Mouse (Mus musculus): ENCODE measurements around the gene Per2. TPM values are rescaled to one million over a fixed set of nuclear protein-coding genes. Genes with fewer than 3 reads are reported as not detected.
A peak's percentile ranks its signal among the peaks of the same experiment; 100 is the strongest.
"Not testable (repeated sequence)": the region's sequence is repeated elsewhere in the genome, so short reads cannot be mapped to it uniquely, and the experiment has no call there.

The Per2 gene
- total RNA-seq (2014; fragmentation: Nextera tagmentation): 4.3 and 7.8 TPM in 2 replicates
- 3.2 and 8.7 TPM in 2 replicates for total RNA-seq (2017)

DNA sequence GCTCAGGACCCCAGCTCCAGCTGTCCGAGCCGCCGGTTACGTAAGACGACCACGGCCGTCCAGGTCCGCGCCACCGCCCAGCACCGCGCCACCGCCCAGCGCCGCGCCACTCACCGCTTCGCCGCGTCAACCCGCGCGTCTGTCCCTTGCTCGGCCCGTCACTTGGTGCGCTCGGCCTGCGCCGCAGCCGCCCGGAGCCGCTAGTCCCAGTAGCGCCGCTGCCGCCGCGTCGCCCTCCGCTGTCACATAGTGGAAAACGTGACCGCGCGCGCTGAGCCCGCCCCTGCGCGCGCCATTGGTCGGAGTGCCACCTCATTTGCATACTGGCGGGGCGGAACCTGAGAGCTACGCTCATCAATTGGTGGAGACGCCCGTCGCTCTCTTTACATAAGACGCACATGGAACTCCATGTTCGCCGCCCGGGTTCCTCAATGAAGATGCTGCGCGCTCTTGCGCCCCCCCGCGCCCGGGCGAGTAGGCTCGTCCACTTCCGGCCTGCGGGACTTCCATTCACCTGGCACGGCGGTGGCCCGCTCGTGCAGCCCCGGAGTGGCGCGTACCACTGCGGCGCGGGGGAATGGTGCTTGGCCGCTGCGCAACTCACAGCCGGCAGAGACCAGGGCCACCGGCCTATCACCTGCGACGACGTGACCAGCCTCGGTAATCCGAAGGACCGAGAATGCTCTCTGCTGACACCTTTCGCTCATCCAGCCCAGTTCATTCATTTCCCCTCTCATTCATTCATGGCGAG lies at the start of gene Per2:
Gene Per2 (minus strand): TSS at position 266 of the 751 bp plus-strand sequence.
- ATAC-seq (replicated peaks; ENCODE audit: poor library complexity, severe bottlenecking): peak; percentile 75

DNA sequence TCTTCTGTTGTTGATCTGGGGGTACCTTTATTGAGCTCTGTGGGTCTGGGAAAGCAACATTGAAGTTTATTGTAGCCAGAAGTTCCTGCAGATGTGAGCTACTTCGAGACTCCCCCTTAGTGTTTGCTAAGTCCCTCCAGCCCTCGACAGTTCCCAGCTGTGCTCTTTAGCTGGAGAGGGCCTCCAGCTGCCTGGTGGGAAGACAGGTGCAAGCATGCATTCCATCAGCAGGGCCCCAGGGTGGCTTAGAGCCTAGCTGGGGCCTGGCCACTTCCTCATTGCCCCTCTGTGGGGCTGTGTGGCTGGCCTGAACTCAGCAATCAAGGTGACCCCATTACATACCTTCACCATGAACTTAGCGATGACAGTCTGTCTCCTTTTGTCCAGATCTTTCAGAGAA lies 45.5 kb upstream of the Per2 start:
- ATAC-seq (replicated peaks; ENCODE audit: poor library complexity, severe bottlenecking): no peak

DNA sequence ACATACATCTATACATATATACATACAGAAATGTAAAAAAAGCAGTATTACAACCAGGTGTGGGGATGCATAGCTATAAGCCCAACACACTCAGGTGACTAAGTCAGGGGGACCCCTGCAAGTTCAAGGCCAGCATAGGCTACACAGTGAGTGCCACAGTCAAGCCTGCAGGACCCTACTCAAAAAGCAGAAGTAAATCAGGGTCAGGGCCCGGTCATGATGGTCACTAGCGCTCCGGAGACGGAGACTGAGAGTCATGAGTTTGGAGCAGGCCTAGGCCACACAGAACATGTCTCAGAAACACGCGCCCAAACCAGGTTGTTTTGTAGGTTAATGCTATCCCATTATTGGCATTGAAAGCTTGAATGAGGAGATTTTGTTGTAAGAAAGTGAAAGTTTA lies 39.5 kb upstream of the Per2 start:
- ATAC-seq (replicated peaks; ENCODE audit: poor library complexity, severe bottlenecking): no peak

DNA sequence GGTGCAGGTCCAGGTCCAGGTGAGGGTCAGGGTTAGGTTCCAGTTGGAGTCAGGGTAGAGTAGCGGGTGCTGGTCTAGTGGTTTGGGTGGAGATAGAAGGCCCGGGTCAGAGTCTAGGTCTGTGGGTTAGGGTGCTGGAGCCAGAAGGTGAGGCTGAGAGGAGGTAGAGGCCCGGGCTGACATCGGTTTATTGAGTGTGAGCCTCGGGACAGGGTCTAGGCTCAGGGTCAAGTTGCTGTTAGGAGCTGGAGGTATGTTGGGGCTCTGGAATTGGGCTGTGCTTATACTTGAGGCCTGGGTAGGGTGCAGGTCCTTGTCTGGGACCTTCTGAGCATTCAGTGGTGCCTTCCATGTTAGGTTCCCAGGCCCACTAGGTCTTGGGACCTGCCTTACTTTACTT lies 36.2 kb upstream of the Per2 start:
- no peak for ATAC-seq (replicated peaks; ENCODE audit: poor library complexity, severe bottlenecking)

DNA sequence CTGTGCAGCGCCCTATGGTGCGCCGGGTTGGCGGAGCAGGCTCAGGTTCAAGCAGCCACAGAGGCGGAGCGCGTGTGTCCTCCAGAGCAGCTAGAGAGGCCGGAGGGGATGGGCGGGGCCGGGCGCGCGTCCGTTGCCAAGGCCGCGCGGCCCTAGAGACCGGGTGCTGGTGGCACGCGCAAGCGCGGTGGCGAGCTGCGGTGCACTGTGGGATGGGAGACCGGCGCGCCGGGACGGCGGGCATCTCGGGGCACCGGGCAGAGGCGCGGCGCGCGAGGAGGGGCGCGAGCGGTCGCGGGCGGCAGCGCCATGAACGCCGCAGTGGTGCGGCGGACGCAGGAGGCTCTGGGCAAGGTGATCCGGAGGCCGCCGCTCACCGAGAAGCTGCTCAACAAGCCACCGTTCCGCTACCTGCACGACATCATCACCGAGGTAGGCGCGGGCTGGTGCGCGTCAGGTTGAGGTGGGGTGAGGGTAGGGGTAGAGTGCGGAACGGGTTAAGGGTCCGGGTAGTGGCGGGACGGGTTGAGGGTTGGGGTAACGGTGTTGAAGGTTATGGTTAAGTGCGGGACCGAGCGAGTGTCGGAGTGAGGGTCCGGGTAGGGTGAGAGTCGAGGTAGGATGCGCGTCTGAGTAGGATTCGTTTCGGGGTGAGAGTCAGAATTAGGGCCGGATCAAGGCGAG lies 35.5 kb upstream of the Per2 start, which contains the start of gene Traf3ip1:
Gene Traf3ip1 (plus strand): TSS at position 191 of the 684 bp plus-strand sequence.
- ATAC-seq (replicated peaks; ENCODE audit: poor library complexity, severe bottlenecking): peak; percentile 96

DNA sequence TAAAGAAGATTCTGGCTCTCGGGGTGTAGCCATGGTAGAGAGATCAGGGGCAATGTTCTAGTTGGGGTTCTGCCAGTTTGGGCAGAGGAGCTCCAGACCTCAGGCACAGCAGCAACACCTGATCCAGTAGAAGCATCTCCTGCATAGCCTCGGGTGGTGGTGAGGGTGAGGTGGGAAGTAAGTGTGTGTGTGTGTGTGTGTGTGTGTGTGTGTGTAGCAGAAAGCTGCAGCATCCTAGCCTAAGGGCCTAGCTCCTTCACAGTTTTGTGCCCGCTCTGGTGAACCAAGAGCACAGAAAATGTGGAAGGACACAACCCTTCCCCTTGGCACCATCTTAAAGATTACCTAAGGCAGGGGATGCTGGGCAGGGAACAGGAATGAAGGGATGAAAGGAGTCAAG lies 34.8 kb upstream of the Per2 start:
- ATAC-seq (replicated peaks; ENCODE audit: poor library complexity, severe bottlenecking): no peak

DNA sequence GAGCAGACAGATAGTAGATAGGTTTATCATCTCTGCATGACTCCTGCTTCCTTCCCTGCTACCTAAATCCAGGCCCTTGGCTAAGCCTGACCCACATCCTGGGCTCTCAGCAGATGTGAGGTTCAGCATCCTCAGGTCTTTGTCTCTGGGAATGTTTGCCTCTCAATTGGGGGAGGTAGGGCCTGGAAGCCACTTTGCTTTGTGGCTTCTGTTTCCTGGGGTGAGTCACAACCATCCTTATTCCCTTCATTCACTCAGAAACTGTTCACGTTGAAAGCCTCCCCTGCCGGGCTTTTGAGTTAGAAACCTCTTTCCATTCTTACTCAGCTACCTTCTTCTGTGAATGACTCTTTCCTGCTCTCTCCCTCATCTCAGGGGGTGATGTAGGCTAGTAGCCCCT lies 33.6 kb upstream of the Per2 start:
- ATAC-seq (replicated peaks; ENCODE audit: poor library complexity, severe bottlenecking): no peak

DNA sequence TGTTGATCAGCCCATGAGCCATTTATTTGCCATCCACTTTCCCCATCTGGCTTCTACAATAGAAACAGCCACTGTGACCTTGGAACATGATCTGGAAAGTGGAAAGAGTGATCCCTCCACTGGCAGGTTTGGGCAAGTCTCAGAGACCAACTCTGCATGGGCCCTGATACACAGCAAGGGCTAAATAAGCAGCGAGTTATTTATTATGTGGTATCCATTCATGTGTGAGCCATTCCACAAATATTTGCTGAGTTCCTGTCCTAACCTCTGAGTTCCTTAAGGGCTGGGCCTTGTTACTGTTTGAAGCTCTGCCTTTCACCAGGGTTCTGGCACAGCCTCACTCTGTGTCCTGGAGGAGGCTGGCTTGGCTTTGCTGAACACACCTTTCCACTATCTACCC lies 31.2 kb upstream of the Per2 start:
- ATAC-seq (replicated peaks; ENCODE audit: poor library complexity, severe bottlenecking): no peak

DNA sequence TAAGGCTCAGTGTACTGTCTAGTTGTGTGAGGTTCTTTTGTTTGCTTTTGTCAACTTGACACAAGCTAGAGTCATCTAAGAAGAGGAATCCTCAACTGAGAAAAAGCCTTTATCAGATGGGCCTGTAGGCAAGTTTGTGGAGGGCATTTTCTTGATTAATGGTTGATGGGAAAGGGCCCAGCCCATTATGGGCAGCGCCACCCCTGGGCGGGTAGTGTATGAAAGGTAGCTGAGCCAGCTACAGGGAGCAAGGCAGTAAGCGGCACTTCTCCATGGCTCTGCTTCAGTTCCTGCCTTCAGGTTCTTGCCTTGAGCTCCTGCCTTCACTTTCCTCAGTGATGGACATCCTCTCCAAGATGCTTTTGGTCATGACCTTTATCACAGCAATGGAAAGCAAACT lies 27.0 kb upstream of the Per2 start:
- ATAC-seq (replicated peaks; ENCODE audit: poor library complexity, severe bottlenecking): no peak

DNA sequence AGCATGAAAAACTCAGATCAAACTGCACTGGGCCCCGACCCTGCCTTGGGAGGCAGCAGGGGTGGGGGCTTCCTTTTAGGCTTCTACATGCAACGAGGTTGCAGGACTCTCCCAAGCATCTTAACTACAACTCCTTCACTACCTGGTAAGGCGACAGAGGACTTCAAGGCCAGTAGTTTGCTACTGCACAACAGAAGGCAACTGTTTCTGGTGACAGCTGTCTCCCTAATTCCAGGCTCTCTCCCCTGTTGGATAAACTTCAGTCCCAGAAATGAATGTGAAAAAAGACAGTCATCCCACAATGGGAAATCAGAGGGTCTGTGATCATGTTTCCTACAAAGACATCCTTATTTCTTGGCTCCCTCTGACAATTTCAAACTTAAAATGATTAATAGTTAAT lies 26.3 kb upstream of the Per2 start:
- ATAC-seq (replicated peaks; ENCODE audit: poor library complexity, severe bottlenecking): no peak

DNA sequence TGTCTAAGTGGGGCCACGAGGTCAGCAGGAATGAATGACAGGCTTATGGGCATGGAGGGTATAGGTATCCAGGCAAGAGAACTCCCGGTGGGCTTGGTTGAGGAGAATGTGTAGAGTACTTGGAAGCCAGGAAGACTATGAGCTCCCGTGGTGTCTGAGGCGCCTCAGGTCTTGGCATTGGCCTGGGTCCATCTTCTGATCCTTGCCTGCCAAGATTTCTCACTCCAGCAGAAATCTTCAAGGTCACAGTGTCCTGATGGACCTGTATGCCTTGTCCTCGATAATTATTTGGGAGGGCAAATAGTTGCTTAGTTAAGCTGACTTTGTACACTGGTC lies 24.9 kb upstream of the Per2 start:
- ATAC-seq (replicated peaks; ENCODE audit: poor library complexity, severe bottlenecking): no peak

DNA sequence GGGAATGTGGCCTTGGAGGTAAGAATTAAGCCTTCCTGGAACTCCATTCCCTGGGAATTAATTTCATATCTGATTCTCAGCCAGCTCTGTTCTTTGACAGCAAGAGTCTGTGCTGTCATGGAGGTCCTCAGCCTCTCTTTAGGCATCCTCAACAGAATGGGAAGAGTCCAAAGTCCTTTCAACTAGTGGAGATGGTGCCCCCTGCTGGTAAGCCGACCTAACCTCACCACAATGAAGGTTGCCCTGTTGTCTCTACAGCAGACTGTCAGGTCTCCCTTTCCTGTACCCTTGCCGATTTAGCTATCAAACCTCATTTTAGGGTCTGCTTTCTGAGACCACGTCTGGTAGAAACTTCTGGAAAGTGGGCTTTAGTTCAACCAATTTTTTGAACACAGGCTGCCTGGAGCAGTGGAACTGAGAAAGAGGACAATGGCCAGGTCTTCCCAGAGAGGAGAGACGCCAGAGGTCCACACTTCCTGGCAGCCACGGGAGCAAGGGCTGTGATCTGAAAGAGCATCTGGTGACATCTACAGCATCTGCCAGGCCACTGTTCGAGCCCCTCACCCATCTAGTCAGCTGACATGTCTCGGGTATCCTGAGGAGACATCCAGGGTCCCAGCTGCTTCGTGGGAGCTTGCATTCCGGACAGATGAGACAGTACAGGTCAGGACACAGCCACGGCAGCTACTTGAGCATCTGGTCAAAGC lies 24.3 kb upstream of the Per2 start:
- ATAC-seq (replicated peaks; ENCODE audit: poor library complexity, severe bottlenecking): peak; percentile 95

DNA sequence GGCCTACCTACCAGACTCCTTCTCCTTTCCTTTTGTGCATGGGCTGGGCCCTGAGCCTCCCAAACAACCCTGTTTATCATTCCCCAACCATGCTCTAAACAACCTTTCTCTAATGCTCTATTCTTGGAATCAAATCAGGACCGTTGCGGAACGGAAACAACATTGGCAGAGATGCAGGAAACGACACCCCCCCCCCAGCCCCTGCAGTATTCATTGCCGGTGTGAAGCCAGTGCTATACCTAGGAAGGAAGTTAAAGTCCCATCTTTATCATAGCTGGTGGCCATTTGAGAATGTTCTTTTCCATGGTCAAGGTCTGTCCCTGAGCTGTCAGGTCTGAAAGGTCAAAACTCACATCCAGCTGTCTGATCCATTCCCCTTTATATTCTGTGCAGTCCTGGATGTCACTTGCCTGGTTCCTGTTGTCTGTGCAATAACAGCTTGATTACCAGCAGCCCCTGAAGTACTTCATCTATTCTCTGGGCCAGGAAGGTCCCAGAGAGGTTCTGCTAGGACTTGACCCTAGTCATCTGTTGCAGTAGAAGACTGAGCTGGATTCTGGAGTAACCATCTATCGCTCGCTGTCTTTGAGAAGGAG lies 23.6 kb upstream of the Per2 start:
- no peak for ATAC-seq (replicated peaks; ENCODE audit: poor library complexity, severe bottlenecking)

DNA sequence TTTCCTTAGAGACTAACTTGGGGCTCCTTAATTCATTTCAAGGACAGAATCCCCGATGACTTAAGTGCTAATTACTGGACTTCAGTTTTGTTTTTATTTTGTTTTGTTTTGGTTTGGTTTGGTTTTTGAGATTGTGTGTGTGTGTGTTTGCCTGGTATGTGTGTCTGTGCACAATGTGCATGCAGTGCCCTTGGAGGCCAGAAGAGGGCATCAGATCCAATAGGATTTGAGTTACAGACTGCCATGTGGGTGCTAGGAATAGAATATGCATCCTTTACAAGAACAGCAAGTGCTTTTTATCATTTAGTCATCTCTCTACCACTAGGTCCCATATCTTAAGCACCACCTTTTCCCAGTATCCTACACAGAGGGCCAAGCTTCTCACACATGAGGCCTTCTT lies 19.8 kb upstream of the Per2 start:
- ATAC-seq (replicated peaks; ENCODE audit: poor library complexity, severe bottlenecking): no peak

DNA sequence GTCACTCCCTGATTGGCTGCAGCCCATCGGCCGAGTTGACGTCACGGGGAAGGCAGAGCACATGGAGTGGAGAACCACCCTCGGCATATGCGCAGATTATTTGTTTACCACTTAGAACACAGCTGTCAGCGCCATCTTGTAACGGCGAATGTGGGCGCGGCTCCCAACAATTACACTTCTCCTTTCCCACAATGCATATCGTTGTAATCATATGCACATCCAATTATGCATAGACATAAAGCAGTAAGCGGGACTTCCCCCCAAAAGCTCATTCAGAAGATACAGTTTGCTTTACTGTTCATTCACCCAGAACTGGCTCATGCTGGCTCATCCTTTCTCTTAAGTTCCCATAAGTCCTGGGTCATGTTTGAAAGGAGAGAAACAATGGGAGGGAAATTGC lies 19.0 kb upstream of the Per2 start:
- not testable (repeated sequence) for ATAC-seq (replicated peaks; ENCODE audit: poor library complexity, severe bottlenecking)

DNA sequence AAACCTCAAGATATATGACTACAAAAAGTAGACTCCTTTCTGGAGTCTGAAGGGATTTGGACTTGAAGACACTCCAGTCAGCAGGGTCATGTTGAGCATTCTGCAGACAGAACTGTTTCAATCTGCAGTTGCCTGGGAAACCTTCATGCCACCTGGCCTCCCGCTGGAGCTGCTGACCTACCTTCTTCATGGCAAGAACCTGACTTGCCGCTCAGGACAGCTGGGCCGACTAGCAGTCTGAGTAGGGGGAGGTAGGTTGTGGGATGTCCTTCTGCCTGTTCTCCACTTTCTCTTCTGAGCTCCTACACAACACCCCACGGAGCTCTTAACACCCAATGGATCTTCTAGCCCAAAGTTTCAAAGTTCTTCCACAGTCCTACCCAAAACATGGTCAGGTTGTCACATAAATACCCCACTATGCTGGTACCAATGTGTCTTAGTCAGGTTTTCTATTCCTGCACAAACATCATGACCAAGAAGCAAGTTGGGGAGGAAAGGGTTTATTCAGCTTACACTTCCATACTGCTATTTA lies 10.8 kb upstream of the Per2 start:
- ATAC-seq (replicated peaks; ENCODE audit: poor library complexity, severe bottlenecking): no peak

DNA sequence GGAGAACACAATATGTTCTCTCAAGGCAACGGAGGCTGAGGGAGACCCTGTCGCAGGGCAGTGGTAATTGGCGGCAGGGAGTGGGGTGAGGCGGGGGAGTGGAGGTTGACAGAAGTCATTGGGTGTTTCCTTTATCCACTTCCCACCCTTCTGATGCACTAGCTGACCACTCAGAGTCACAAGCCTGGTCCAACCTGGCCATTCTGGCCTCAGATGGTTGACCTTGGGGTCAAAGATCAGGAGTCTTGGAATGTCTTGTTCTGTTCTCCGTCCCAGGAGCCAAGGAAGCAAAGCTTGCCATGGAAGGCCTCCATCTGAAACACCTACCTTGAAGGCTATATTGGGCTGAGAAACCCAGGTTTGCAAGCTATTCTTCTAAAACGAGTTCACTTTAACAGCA lies 7.1 kb upstream of the Per2 start:
- ATAC-seq (replicated peaks; ENCODE audit: poor library complexity, severe bottlenecking): no peak

DNA sequence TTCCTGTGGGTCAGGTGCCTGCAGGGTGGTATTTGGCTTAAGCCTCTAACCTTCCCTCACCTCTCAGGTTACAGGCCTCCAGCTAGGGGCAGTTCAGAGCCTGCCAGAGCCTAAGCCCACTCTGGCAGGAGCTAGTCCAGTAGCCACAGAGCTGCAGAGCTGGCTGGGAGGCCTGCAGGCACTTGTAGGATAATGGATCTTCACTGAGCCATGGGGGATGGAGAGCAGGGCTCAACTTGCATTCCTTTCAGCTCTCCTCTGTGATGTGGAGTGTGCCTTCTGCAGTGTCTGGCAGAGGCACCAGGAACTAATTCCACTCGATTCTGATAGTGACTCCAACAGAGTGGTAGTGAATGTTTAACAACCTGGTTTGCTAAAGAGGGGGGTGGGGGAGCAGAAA lies 6.1 kb upstream of the Per2 start:
- ATAC-seq (replicated peaks; ENCODE audit: poor library complexity, severe bottlenecking): no peak

DNA sequence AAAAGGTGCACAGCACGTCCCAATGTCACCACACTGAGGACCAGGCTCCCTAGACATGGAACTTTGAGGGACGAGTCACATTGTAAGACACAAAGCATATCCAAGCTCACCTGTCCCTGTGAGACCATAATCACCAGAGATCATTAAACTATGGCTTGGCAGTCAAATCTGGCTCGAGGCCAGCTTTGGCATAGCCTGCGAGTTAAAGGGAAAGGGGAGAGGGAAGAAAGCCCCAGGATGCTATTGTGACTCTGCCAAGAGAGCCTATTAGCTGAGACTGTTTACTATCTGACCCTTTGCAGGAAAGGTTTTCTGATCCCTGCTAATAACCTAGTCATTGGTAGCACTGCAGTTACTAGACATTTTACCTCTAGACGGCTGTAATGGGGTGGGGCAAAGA lies 5.3 kb upstream of the Per2 start:
- no peak for ATAC-seq (replicated peaks; ENCODE audit: poor library complexity, severe bottlenecking)

DNA sequence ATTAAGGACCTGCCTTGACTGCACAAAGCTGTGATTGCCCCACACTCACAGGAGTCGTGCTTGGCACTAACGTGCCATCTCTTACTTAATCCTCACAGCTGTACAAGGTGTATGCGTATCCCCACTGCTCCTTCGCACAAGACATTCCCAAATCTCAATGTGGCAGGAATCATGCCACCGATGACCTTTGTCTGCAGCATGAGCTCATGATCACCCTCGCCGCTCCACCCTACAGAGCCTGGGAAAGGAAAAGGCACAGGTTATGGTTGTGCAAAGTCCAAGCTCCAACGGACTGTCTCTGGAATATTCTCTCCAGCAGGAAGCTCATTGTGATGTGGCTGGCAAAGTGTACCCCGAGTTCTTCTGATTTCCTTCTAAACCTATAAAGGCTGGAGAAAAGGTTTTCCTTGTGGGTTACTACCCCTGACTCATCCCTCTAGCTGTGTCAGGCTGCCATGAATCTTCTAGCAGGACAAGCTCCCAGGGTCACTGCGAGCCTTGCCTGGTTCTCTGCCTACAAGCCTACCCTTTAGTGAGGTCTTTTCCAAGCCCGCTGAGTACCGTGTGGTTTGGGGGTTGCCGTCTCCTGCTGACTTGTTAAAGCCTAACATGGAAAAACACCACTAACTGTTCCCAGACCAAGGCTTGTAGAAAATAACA lies 4.3 kb upstream of the Per2 start:
- ATAC-seq (replicated peaks; ENCODE audit: poor library complexity, severe bottlenecking): no peak

Data from granulocyte monocyte progenitor cell, adult 5-6 weeks (primary cell).